Mouse (Mus musculus) embryonic stem cell, embryonic (primary cell): ENCODE data around the gene Fxyd1.

Experiments used
- CTCF ChIA-PET, 4 experiments: fragments of 300-600 bp in 2 of 4; fragments of 350-600 bp in 2 of 4; sonication (Branson Sonifier 250); formaldehyde crosslinking; loops; one replicate each; lab custom pipeline; 2022; ENCODE audit warnings: inconsistent platforms in 2 of 4; lab: Charles Lee
- POLR2A ChIA-PET, 4 experiments: fragments of 300-600 bp in 2 of 4; fragments of 350-600 bp in 2 of 4; sonication (Branson Sonifier 250); formaldehyde crosslinking; loops; one replicate each; lab custom pipeline; 2022; ENCODE audit warnings: antibody characterized with exemption in 4 of 4, inconsistent platforms in 1 of 4; lab: Charles Lee

The Fxyd1 gene

GRCm38 (mm10) chr7:31057071-31057470 is at the start of gene Fxyd1:
Fxyd1 (minus strand) TSS chr7:31057199.
- CTCF ChIA-PET: interaction anchor here (0.5 to 5.3 kb wide), 7 partner anchors 10 to 195 kb away, joined by 3 to 38 read pairs (median 4); partner anchors contain the start of gene Fxyd3 (in 1 of the 4)
- POLR2A ChIA-PET: interaction anchor here in 2 of 4 experiments (1.0 to 1.4 kb wide), 3 partner anchors 13 to 83 kb away, joined by 3 read pairs; no protein-coding TSS in a partner anchor

GRCm38 (mm10) chr7:31106166-31106565 is 49.2 kb upstream of the Fxyd1 start:
- ChIA-PET POLR2A (interaction anchor here in 1 of 4 experiments (0.6 to 1.3 kb wide), 3 partner anchors 11 to 50 kb away, joined by 3 to 5 read pairs (median 3); partner anchors contain the start of gene Scn1b), CTCF (interaction anchor here (0.6 to 2.6 kb wide), 13 partner anchors 8 to 71 kb away, joined by 3 to 19 read pairs (median 6); partner anchors contain the start of gene Gramd1a (in 1 of the 4))

GRCm38 (mm10) chr7:31105061-31105768 is 48.2 kb upstream of the Fxyd1 start:
- CTCF ChIA-PET: interaction anchor here (0.6 to 2.6 kb wide), 35 partner anchors 9 to 374 kb away, joined by 3 to 19 read pairs (median 4); partner anchors contain the start of gene Gramd1a (in 2 of the 4)

GRCm38 (mm10) chr7:31100786-31101185 is 43.8 kb upstream of the Fxyd1 start:
- ChIA-PET POLR2A (no interaction called here), CTCF (no interaction called here)

More at GRCm38 (mm10) chr7:31105061-31105768, 48.2 kb upstream of the Fxyd1 start:
- POLR2A ChIA-PET: interaction anchor here in 3 of 4 experiments (0.6 to 1.3 kb wide), 5 partner anchors 12 to 337 kb away, joined by 3 to 6 read pairs (median 3); partner anchors contain the start of gene Scn1b (in 1 of the 3)

- ChIA-PET POLR2A (no interaction called here), CTCF (interaction anchor here in 2 of 4 experiments (0.8 to 2.6 kb wide), 2 partner anchors 56 to 77 kb away, joined by 3 to 11 read pairs; partner anchors contain the start of gene Gramd1a (in 1 of the 2))
Measured at GRCm38 (mm10) chr7:31099612-31099982, 42.6 kb upstream of the Fxyd1 start.

- POLR2A ChIA-PET: interaction anchor here in 3 of 4 experiments (0.5 to 1.6 kb wide), 8 partner anchors 16 to 292 kb away, joined by 3 to 7 read pairs (median 3); partner anchors contain the start of genes Gramd1a (in 1 of the 3) and Lgi4 (in 1 of the 3)
- CTCF ChIA-PET: interaction anchor here (0.6 to 2.6 kb wide), 56 partner anchors 9 to 1189 kb away, joined by 3 to 30 read pairs (median 7); partner anchors contain the start of genes Lgi4 (in 3 of the 4), Fam187b (in 2 of the 4), Fxyd5 (in 2 of the 4) and Gramd1a (in 2 of the 4)
Measured at GRCm38 (mm10) chr7:31098697-31099611, 42.0 kb upstream of the Fxyd1 start.

- ChIA-PET CTCF (interaction anchor here (0.5 to 2.6 kb wide), 116 partner anchors 9 to 1188 kb away, joined by 3 to 30 read pairs (median 4); partner anchors contain the start of genes Gramd1a (in 4 of the 4), Lgi4 (in 4 of the 4), Fam187b (in 3 of the 4) and Fxyd5 (in 3 of the 4)), POLR2A (interaction anchor here in 3 of 4 experiments (0.6 to 1.7 kb wide), 13 partner anchors 15 to 142 kb away, joined by 3 to 8 read pairs (median 4); partner anchors contain the start of genes Gramd1a (in 1 of the 3), Lgi4 (in 1 of the 3) and Usf2 (in 1 of the 3))
Measured at GRCm38 (mm10) chr7:31097583-31098248, 40.7 kb upstream of the Fxyd1 start.

GRCm38 (mm10) chr7:31096892-31097564 is 40.0 kb upstream of the Fxyd1 start:
- CTCF ChIA-PET: interaction anchor here (0.5 to 2.6 kb wide), 77 partner anchors 8 to 797 kb away, joined by 3 to 30 read pairs (median 5); partner anchors contain the start of genes Gramd1a (in 3 of the 4), Lgi4 (in 3 of the 4), Fam187b (in 2 of the 4) and Fxyd1 (in 1 of the 4)
- POLR2A ChIA-PET: interaction anchor here in 2 of 4 experiments (1.1 to 1.7 kb wide), 7 partner anchors 19 to 141 kb away, joined by 3 to 8 read pairs (median 4); partner anchors contain the start of genes Gramd1a (in 1 of the 2) and Usf2 (in 1 of the 2)

GRCm38 (mm10) chr7:31094774-31095501 is 37.9 kb upstream of the Fxyd1 start:
- ChIA-PET CTCF (interaction anchor here (0.5 to 2.1 kb wide), 32 partner anchors 10 to 423 kb away, joined by 3 to 10 read pairs (median 4); partner anchors contain the start of genes Lgi4 (in 2 of the 4), Fxyd7 (in 1 of the 4), Gramd1a (in 1 of the 4) and Pmis2 (in 1 of the 4)), POLR2A (interaction anchor here in 1 of 4 experiments (0.6 to 1.2 kb wide), 2 partner anchors 10 to 12 kb away, joined by 3 to 4 read pairs; no protein-coding TSS in a partner anchor)

GRCm38 (mm10) chr7:31089721-31090120 is 32.7 kb upstream of the Fxyd1 start:
- CTCF ChIA-PET: no interaction called here
- POLR2A ChIA-PET: interaction anchor here in 1 of 4 experiments (0.6 kb wide), 1 partner anchor 121 kb away, joined by 3 read pairs; no protein-coding TSS in a partner anchor

GRCm38 (mm10) chr7:31088206-31088605 is 31.2 kb upstream of the Fxyd1 start:
- POLR2A ChIA-PET: no interaction called here
- CTCF ChIA-PET: interaction anchor here in 3 of 4 experiments (0.5 to 3.2 kb wide), 6 partner anchors 10 to 89 kb away, joined by 3 to 23 read pairs (median 6); no protein-coding TSS in a partner anchor

GRCm38 (mm10) chr7:31087262-31087661 is 30.3 kb upstream of the Fxyd1 start:
- POLR2A ChIA-PET: interaction anchor here in 1 of 4 experiments (1.2 kb wide), 1 partner anchor 15 kb away, joined by 6 read pairs; no protein-coding TSS in a partner anchor
- CTCF ChIA-PET: interaction anchor here in 3 of 4 experiments (0.6 to 3.2 kb wide), 8 partner anchors 9 to 370 kb away, joined by 3 to 23 read pairs (median 6); no protein-coding TSS in a partner anchor

- CTCF ChIA-PET: interaction anchor here in 1 of 4 experiments (2.7 to 3.2 kb wide), 2 partner anchors 8 to 12 kb away, joined by 14 to 23 read pairs; no protein-coding TSS in a partner anchor
- POLR2A ChIA-PET: interaction anchor here in 2 of 4 experiments (0.6 to 1.2 kb wide), 2 partner anchors 16 to 1305 kb away, joined by 4 to 6 read pairs; no protein-coding TSS in a partner anchor
Measured at GRCm38 (mm10) chr7:31086175-31086755, 29.3 kb upstream of the Fxyd1 start.

- CTCF ChIA-PET: interaction anchor here in 3 of 4 experiments (0.6 to 3.7 kb wide), 7 partner anchors 10 to 280 kb away, joined by 3 to 30 read pairs (median 3); no protein-coding TSS in a partner anchor
- POLR2A ChIA-PET: interaction anchor here in 2 of 4 experiments (1.0 to 1.7 kb wide), 5 partner anchors 10 to 130 kb away, joined by 3 to 6 read pairs (median 5); no protein-coding TSS in a partner anchor
Measured at GRCm38 (mm10) chr7:31085171-31085570, 28.2 kb upstream of the Fxyd1 start.
